Mouse (Mus musculus) thymus, adult 2 months (tissue): ENCODE data around the gene Gm10961.

ENCODE experiments used
- CTCF ChIP-seq: fragments of 200-500 bp; IDR thresholded peaks from 2 replicates; pipeline ENCODE4 v1.5.1; 2012; ENCODE audit warnings: mild to moderate bottlenecking, control low read depth, low read length, moderate library complexity, borderline replicate concordance; ENCODE audit not compliant: control insufficient read depth, poor library complexity, insufficient read depth; ENCODE audit errors: extremely low read depth
- POLR2A ChIP-seq: fragments of 200-500 bp; IDR thresholded peaks from 2 replicates; pipeline ENCODE4 v1.6.1; 2012; ENCODE audit warnings: mild to moderate bottlenecking, low read length, control low read depth, moderate library complexity; ENCODE audit not compliant: control insufficient read depth, poor library complexity, insufficient read depth; ENCODE audit errors: extremely low read depth

GRCm38 (mm10) chr3:107667426-107667825 lies 36.3 kb downstream of the Gm10961 start:
- TF ChIP-seq CTCF (no peak), POLR2A (no peak)
